ENCODE assay signal across 7 mouse cellular contexts in genomic region chr7:38270703-38271510, GRCm38 (mm10). TPM values are rescaled to one million over a fixed set of nuclear protein-coding genes. Genes with fewer than 3 reads are reported as not detected.
DNase-seq lines count a peak whose midpoint lies in the region; ATAC-seq and TF ChIP-seq lines count a peak whose summit lies in the region.

Pop4 (minus strand) TSS chr7:38271423.

- under 1% methylated on average over 38 of the region's 38 CpGs for WGBS in intestine, postnatal 0 days
- WGBS in midbrain, embryonic 12.5 days, result under 1% methylated on average over 38 of the region's 38 CpGs
- under 1% methylated on average over 38 of the region's 38 CpGs for WGBS in small intestine, adult 2 months

- H3K36me3 ChIP-seq in intestine, postnatal 0 days (ENCODE audit: control insufficient read depth, insufficient read depth), result peaks cover 7% of the 10 kb centered on the region
- peaks cover 26% of the 10 kb centered on the region for H3K36me3 ChIP-seq in midbrain, embryonic 12.5 days
- H3K36me3 ChIP-seq in small intestine, adult 2 months (ENCODE audit: control insufficient read depth, insufficient read depth, low read length), result peaks cover 7% of the 10 kb centered on the region; the same call in 1 of the 2 replicates

- peak; percentile 14; the same call in 1 of the 2 replicates for TF ChIP-seq CTCF in intestine, postnatal 0 days (IDR thresholded peaks at IDR 0.05; ENCODE audit: low read depth)
- TF ChIP-seq CTCF in small intestine, adult 2 months (IDR thresholded peaks at IDR 0.05; ENCODE audit: extremely low read depth, insufficient read length, insufficient replicate concordance, low read depth, low read length), result no peak

- ATAC-seq in intestine, postnatal 0 days, result peak; percentile 94
- peak; percentile 96 for ATAC-seq in midbrain, embryonic 12.5 days (ENCODE audit: low FRiP score, low read depth)

- H3K4me1 ChIP-seq in intestine, postnatal 0 days (replicated peaks; ENCODE audit: control insufficient read depth, insufficient read depth, low read length), result peaks cover 6% of the 10 kb centered on the region; the same call in 1 of the 2 replicates
- peaks cover 12% of the 10 kb centered on the region for H3K4me1 ChIP-seq in midbrain, embryonic 12.5 days
- peaks cover 8% of the 10 kb centered on the region; the same call in 1 of the 2 replicates for H3K4me1 ChIP-seq in small intestine, adult 2 months (ENCODE audit: control insufficient read depth, insufficient read depth, insufficient read length, low read length)

- H3K4me3 ChIP-seq in intestine, postnatal 0 days (ENCODE audit: low read depth, low read length), result peak within 1 kb of the TSS; percentile 85
- peak within 1 kb of the TSS; percentile 75 for H3K4me3 ChIP-seq in midbrain, embryonic 12.5 days
- H3K4me3 ChIP-seq in small intestine, adult 2 months (ENCODE audit: low read depth, low read length), result peak within 1 kb of the TSS; percentile 98

- H3K27me3 ChIP-seq in intestine, postnatal 0 days (replicated peaks; ENCODE audit: control insufficient read depth, insufficient read depth, low read length), result no peaks in the 10 kb centered on the region
- no peaks in the 10 kb centered on the region for H3K27me3 ChIP-seq in midbrain, embryonic 12.5 days
- no peaks in the 10 kb centered on the region for H3K27me3 ChIP-seq in small intestine, adult 2 months (ENCODE audit: control insufficient read depth, insufficient read depth, low read length)

- DNase-seq in adrenal gland, adult 8-10 months, result peak; percentile 88
- DNase-seq in embryo, embryonic 9.5 days (ENCODE audit: extremely low spot score), result peak; percentile 94
- DNase-seq in gonadal fat pad, adult 2 months (ENCODE audit: low read depth), result peak; percentile 38
- DNase-seq in left cerebral cortex, postnatal 4 days, result peak; percentile 92

- intact Hi-C loops in left cerebral cortex, postnatal 4 days (cut with DNase I), result no loop called here

- peak within 1 kb of the TSS; percentile 60 for H3K27ac ChIP-seq in intestine, postnatal 0 days (ENCODE audit: low read depth, low read length)
- peak within 1 kb of the TSS; percentile 39 for H3K27ac ChIP-seq in midbrain, embryonic 12.5 days (replicated peaks)
- H3K27ac ChIP-seq in small intestine, adult 2 months (ENCODE audit: insufficient read depth, low read depth, low read length), result peak within 1 kb of the TSS; percentile 52; the same call in 1 of the 2 replicates

- peak; percentile 57; the same call in 1 of the 2 replicates for TF ChIP-seq POLR2A in small intestine, adult 2 months (IDR thresholded peaks at IDR 0.05; ENCODE audit: low read depth, low read length)

- peak within 1 kb of the TSS; percentile 90 for H3K4me2 ChIP-seq in intestine, postnatal 0 days (replicated peaks; ENCODE audit: low read depth)
- H3K4me2 ChIP-seq in midbrain, embryonic 12.5 days (replicated peaks), result peak within 1 kb of the TSS; percentile 84

- no peaks in the 10 kb centered on the region for H3K9me3 ChIP-seq in intestine, postnatal 0 days (ENCODE audit: control insufficient read depth)
- no peaks in the 10 kb centered on the region for H3K9me3 ChIP-seq in midbrain, embryonic 12.5 days

- H3K9ac ChIP-seq in intestine, postnatal 0 days (ENCODE audit: low read depth, low read length), result peak within 1 kb of the TSS; percentile 79
- peak within 1 kb of the TSS; percentile 78 for H3K9ac ChIP-seq in midbrain, embryonic 12.5 days (replicated peaks)

RNA-seq across cellular contexts. Expression of gene Pop4, which starts in this region (rescaled TPM):
- 10 to 100 TPM; 48.6 to 85.5 (median 68.1) TPM for total RNA-seq in adrenal gland, adult 8-10 months (2022)
- 14.8 and 17.1 TPM in 2 replicates for polyA plus RNA-seq in gonadal fat pad, adult 2 months (2012; rRNA removed)
- polyA plus RNA-seq in intestine, postnatal 0 days (2015; fragmentation: Nextera tagmentation; extraction: Ambion mirVana), result 20.6 and 23.2 TPM in 2 replicates
- total RNA-seq in left cerebral cortex, postnatal 4 days (2021), result 10 to 100 TPM; 43.3 to 44.2 TPM
- polyA plus RNA-seq in midbrain, embryonic 12.5 days (2016; fragmentation: Nextera tagmentation; extraction: Ambion mirVana), result 81.1 and 90.3 TPM in 2 replicates
- 3.3 and 3.7 TPM in 2 replicates for polyA plus RNA-seq in small intestine, adult 2 months (2012; rRNA removed)

Comparison
In these comparisons a context has a peak if more than half of its experiments do, and no peak if none do; other contexts are left out.
1. Peak in every context shown above with its lines: DNase-seq, ATAC-seq, H3K4me3 ChIP-seq and H3K27ac ChIP-seq.
2. DNase-seq: peak in every context shown above with its lines; median percentile 94 in embryo, embryonic 9.5 days; 92 in left cerebral cortex, postnatal 4 days; 88 in adrenal gland, adult 8-10 months; 38 in gonadal fat pad, adult 2 months.